Mouse (Mus musculus) adrenal gland, postnatal 14 days (tissue): ENCODE data around the gene Gm12216. TPM values are rescaled to one million over a fixed set of nuclear protein-coding genes. Genes with fewer than 3 reads are reported as not detected.

Experiments
- DNase-seq: peaks from one replicate; pipeline ENCODE4 v3.0.0; 2021; ENCODE audit warnings: mixed read lengths
- total RNA-seq: library from RNA; stranded (reverse); gene quantifications from 2 replicates; pipeline ENCODE4 v1.2.3, GENCODE M21; 2021

The Gm12216 gene
- total RNA-seq, 1 experiment from 2014 or later = 4.6 TPM

- no peak for DNase-seq
Measured at GRCm38 (mm10) chr11:53821230-53821944, 37.7 kb downstream of the Gm12216 start.

DNA sequence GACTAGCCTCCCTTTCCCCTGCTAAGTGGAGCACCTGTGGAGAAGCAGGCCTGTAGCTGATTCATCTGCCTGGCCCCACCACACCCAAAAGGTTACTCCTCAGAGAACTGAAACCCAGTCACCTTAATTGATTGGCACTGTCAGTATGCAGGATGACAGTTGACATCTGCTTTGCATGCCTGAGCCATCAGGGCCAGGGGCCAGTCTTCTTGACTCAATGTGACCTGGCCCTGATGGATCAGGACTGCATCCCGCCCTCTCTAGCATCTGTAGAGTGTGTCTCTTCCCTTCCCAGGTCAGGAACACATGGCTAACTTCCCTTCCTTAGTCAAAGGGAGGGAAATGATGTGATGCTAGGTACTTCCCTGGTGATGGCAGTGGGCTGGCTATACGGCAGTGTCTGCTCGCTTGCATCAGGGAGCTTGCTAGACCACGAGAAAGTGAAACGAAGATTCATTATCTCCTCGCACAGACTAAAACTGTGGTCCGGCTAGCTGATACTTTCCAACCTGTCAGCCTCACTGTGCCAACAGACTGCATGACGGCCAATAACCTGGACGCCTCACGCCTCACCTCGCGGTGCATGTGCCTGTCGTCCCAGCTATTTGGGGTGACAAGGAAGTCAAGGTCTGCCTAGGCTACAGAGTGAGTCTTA lies 38.4 kb downstream of the Gm12216 start:
- no peak for DNase-seq

- DNase-seq = no peak
Measured at GRCm38 (mm10) chr11:53819511-53819910, 39.5 kb downstream of the Gm12216 start.

DNA sequence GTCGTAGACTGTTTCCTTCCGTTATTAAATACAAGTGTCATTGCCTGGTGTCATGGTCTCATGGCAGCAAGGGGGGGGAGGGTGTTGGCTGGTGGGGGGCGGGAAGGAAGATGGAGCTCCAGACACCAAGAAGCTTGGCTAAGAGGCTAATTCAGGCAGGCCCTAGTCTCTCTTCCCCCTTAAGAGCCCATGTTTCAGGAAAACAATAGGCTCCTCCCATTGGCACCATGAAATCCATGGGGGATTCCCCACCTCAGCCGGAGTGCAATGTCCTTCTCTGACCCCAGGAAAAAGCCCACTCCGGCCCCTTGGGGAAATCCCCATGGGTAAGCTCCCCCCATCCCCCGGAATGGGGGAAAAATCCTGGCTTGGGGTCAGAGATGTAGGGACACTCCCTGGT lies 40.3 kb downstream of the Gm12216 start:
- peak; percentile 35 for DNase-seq

DNA sequence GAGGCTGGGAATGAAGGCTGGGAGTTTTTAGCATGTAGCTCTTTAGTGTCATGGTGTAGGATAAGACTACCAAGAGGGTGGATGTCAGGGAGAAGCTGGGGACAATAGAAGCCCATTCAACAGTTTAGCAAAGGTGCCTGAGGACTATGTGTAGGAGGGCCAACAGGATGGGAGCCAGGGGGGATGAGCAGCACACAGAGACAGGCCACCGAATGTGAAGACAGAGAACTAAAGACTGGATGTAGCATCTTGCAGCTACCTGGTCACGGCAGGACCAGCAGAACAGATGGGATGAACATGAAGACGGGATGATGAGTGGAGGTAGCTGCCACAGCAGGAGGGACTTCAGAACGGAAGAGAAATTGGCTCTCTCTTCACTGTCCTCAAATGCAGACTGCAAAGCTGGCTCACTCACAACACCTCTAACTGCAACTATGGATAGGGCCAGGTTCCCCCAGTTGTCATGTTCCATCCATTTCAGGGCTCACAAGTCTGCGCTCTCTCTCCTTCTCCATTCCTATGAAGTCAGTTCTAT lies 42.1 kb downstream of the Gm12216 start:
- DNase-seq = no peak

GRCm38 (mm10) chr11:53814810-53815209 lies 44.2 kb downstream of the Gm12216 start:
- DNase-seq = no peak

GRCm38 (mm10) chr11:53813001-53813868 lies 45.8 kb downstream of the Gm12216 start:
- DNase-seq = peak; percentile 82

DNA sequence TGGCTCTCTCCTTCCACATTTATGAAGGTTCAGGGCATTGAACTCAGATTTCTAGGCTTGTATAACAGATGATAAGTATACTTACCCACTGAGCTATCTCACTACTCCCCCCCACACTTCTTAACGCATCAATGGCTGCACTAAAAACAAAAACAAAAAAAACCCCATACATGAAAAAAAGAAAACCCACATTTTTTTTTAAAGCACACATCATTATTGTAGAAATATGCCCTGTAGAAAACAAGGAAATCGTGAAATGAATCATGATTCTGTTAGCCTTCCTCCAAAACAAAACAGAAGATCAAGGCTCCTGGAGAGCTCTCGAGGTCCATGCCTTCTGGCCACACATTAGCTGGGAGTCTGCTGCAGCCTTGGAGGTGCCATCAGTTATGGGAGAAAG lies 47.7 kb downstream of the Gm12216 start:
- DNase-seq = no peak

DNA sequence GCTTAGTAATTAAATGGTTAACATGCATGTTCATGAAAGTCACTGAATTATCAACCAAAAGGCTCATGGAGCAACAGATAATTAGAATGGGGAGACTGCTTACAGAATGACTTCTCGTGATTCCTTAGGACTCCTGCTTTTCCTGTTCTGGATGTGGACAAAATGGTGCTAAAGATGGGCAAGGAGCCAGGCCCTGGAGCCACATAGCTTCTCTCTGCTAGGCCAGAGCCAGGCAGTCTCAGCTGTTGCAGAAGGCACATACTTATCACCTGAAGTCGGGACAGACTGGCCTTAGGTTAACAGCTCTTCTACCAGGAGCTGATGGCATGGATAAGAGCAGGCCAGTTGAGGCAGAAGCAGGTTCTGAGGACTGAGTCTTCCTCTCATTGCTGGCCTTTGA lies 48.3 kb downstream of the Gm12216 start:
- DNase-seq = peak; percentile 44

GRCm38 (mm10) chr11:53810156-53810555 lies 48.9 kb downstream of the Gm12216 start:
- no peak for DNase-seq

GRCm38 (mm10) chr11:53809354-53809753 lies 49.7 kb downstream of the Gm12216 start:
- DNase-seq = no peak

- peak; percentile 77 for DNase-seq
Measured at GRCm38 (mm10) chr11:53805786-53806185, 53.3 kb downstream of the Gm12216 start.

DNA sequence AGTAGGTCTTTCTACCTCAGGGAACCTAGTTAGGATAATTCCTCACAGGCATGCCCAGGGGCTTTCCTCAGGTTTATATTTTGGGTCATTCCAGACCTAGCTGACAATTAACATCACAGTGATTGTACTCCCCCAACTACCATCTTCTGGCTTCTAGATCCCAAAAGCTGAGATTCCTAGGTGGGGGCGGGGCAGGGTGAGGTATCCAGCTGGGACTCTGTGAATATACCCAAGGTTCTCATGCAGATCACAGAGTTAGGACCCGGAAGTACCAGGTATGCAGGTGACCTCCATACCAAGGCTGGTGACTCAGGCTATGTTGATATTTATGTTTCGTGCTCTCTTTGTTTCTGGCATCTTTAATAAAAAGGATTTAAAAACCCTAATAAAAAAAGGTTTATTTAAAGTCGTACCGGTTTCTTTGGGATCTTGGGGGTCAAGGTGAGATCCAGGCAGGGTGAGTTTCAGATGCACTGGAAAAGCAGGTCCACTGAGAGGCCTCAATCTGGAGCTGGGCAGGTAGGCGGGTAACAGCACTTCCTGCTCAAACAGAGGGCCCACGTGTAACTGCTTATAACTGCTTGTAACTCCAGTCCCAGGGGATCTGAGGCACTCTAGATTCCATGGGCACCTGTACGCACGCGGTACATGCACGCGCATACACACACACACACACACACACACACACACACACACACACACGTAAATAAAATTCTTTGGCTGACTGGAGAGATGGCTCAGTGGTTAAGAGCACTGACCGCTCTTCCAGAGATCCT lies 54.3 kb downstream of the Gm12216 start:
- no peak for DNase-seq

- DNase-seq = no peak
Measured at GRCm38 (mm10) chr11:53803494-53803893, 55.6 kb downstream of the Gm12216 start.

DNA sequence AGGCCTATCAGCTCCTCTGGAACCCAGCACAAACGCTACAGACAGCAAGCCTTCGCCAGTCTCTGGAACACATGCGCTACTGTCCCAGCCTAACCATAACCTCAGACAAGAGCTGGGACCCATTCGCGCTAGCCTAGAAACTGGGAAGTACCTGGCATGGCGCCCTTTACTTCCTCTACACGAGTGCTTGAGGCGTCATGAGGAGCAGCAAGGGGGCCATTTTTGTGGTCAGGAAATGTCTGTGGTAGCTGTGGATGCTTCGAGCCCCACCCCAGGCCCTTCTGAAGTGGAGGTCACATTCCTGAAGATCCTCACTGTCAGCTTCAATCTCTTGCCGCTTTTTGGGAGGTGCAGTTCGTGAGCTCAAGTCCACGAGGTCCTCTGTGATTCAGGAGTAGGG lies 56.0 kb downstream of the Gm12216 start:
- no peak for DNase-seq

DNA sequence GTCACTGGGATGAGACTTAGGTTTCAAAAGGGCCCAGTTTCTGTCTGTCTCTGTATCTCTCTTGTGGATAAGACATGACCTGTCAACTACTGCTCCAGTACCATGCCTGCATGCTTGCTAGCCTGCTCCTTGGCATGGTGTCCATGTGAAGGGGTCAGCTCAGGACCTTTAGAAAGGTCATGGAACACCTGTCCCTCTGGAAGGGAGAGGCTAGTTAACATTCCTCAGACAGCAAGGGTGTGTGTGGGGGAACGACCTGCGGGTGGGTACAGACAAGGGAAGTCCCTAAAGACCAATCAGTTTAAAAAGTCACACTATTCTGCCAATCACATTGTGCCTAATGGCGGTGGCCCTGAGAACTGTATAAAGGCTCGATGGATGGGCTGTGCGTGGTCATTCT lies 58.1 kb downstream of the Gm12216 start:
- DNase-seq = no peak

- DNase-seq = no peak
Measured at GRCm38 (mm10) chr11:53800036-53800435, 59.0 kb downstream of the Gm12216 start.

DNA sequence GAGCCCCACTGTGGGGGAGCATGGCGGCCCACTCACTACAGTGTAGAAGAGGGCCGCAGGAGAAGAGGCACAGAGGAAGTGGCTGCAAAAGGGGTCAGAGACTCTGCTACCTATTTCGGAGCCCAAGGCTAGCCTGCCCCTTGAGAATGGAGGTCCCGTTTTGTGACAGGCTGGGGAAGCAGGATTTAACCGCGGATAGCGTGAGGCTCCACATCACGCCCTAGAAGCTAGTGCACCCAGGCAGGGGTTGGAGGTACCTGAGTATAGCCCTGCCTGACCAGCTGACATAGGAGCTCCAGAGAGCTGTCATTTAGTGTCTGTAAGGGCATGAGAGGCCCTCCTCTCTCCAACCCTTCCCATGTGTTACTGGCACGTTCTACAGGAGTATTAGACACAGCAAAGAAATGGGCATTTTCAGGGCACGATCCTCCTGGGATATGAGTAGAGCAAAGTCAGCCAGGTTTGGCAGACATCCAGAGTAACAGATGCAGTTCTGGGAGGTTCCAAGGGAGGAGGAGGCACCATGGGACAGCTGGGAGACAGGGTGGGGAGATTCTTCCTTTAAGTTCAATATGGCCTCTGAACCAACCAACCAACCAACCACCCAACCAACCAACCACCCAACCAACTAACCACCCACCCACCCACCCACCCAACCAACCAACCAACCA lies 60.9 kb downstream of the Gm12216 start:
- DNase-seq = no peak

- DNase-seq = no peak
Measured at GRCm38 (mm10) chr11:53797386-53797920, 61.6 kb downstream of the Gm12216 start.

DNA sequence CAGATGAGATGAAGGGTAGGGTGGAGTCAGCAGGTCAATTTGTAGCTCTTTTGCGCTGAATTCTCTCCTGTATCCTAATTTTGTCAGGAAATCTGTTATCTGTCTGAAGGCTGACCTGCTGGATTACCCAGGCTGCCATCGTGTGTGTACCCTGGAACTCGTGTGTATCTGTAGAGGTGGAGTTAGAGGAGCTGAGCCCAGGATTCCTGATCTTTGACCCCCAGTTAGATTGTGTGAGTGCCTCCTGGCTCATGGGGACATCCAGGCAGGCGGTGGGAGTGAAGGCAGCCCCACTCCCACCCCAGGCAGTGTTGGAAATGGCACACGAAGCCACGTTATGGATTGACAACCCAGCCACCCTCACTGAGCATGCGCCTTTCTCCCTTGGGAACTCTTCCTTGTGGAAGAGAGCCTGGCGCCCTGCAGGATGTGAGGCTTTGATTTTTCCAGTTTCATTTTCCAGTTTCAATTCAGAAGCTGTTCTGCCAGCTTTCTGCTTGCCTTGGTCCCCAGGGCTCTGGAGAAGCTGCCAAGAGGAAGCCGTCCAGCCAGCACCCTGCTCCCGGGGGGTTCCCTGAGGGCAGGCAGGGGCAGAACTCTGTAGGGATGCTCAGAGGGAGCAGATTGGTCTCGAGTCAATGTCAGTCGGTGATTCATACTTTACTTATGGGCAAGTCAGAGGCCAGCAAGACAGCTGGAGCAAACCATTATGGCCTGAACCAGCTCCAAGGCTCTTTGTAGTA lies 62.5 kb downstream of the Gm12216 start:
- DNase-seq = peak; percentile 88
